Mouse (Mus musculus): ENCODE results near the gene Susd4. TPM values are rescaled to one million over a fixed set of nuclear protein-coding genes. Genes with fewer than 3 reads are reported as not detected.
A peak's percentile ranks its signal among the peaks of the same experiment; 100 is the strongest.

The Susd4 gene
- total and polyA plus RNA-seq, 2 experiments = 1.3 to 8.3 TPM

- Histone ChIP-seq H3K4me3 (ENCODE audit: insufficient read depth, low read depth, low read length) (no peak overlapping the region), H3K9ac (ENCODE audit: low read depth, low read length) (no peak overlapping the region), H3K27me3 (ENCODE audit: control insufficient read depth, insufficient read depth, low read length) (no peaks in the 10 kb centered on the region), H3K36me3 (ENCODE audit: control insufficient read depth, insufficient read depth, low read length) (no peaks in the 10 kb centered on the region), H3K27ac (replicated peaks; ENCODE audit: insufficient read depth, low read depth, low read length) (no peak overlapping the region), H3K79me2 (ENCODE audit: control insufficient read depth, insufficient read depth, low read length) (no peaks in the 10 kb centered on the region), H3K4me1 (ENCODE audit: control insufficient read depth, insufficient read depth, low read length) (peaks cover 6% of the 10 kb centered on the region; the same call in 1 of the 2 replicates)
- 97% methylated on average over 1 of the region's 1 CpGs for WGBS
- DNase-seq (ENCODE audit: extremely low read depth, low read depth, low spot score) = peak; percentile 24
- no peak for TF ChIP-seq POLR2A (IDR thresholded peaks at IDR 0.05; ENCODE audit: extremely low read depth, insufficient read depth, low read length)
- TF ChIP-seq CTCF (IDR thresholded peaks at IDR 0.05; ENCODE audit: low read depth, low read length) = no peak
Observed at GRCm38 (mm10) chr1:182758783-182759182, 4.9 kb upstream of the Susd4 start.

- Histone ChIP-seq H3K79me2 (ENCODE audit: control insufficient read depth, insufficient read depth, low read length) (no peaks in the 10 kb centered on the region), H3K4me3 (ENCODE audit: insufficient read depth, low read depth, low read length) (peak overlapping the region; percentile 67; the same call in 1 of the 2 replicates), H3K27me3 (ENCODE audit: control insufficient read depth, insufficient read depth, low read length) (no peaks in the 10 kb centered on the region), H3K36me3 (ENCODE audit: control insufficient read depth, insufficient read depth, low read length) (no peaks in the 10 kb centered on the region), H3K27ac (replicated peaks; ENCODE audit: insufficient read depth, low read depth, low read length) (no peak overlapping the region), H3K9ac (ENCODE audit: low read depth, low read length) (no peak overlapping the region; the same call in 1 of the 2 replicates), H3K4me1 (ENCODE audit: control insufficient read depth, insufficient read depth, low read length) (peaks cover 6% of the 10 kb centered on the region; the same call in 1 of the 2 replicates)
- DNase-seq (ENCODE audit: extremely low read depth, low read depth, low spot score) = no peak
- TF ChIP-seq CTCF (IDR thresholded peaks at IDR 0.05; ENCODE audit: low read depth, low read length) (no peak), POLR2A (IDR thresholded peaks at IDR 0.05; ENCODE audit: extremely low read depth, insufficient read depth, low read length) (no peak)
- 24% methylated on average over 17 of the region's 17 CpGs for WGBS
Observed at GRCm38 (mm10) chr1:182763191-182763715, 407 bp upstream of the Susd4 start.

GRCm38 (mm10) chr1:182764541-182765281 is 1.1 kb downstream of the Susd4 start:
- Histone ChIP-seq H3K79me2 (ENCODE audit: control insufficient read depth, insufficient read depth, low read length) (no peaks in the 10 kb centered on the region), H3K27me3 (ENCODE audit: control insufficient read depth, insufficient read depth, low read length) (no peaks in the 10 kb centered on the region), H3K4me3 (ENCODE audit: insufficient read depth, low read depth, low read length) (peak overlapping the region; percentile 67), H3K4me1 (ENCODE audit: control insufficient read depth, insufficient read depth, low read length) (peaks cover 3% of the 10 kb centered on the region; the same call in 1 of the 2 replicates), H3K36me3 (ENCODE audit: control insufficient read depth, insufficient read depth, low read length) (no peaks in the 10 kb centered on the region), H3K9ac (ENCODE audit: low read depth, low read length) (peak overlapping the region; percentile 64), H3K27ac (replicated peaks; ENCODE audit: insufficient read depth, low read depth, low read length) (no peak overlapping the region)
- TF ChIP-seq CTCF (IDR thresholded peaks at IDR 0.05; ENCODE audit: low read depth, low read length) (no peak), POLR2A (IDR thresholded peaks at IDR 0.05; ENCODE audit: extremely low read depth, insufficient read depth, low read length) (no peak)
- WGBS = 16% methylated on average over 27 of the region's 27 CpGs
- DNase-seq (ENCODE audit: extremely low read depth, low read depth, low spot score) = peak; percentile 14

- Histone ChIP-seq H3K36me3 (ENCODE audit: control insufficient read depth, insufficient read depth, low read length) (no peaks in the 10 kb centered on the region), H3K27me3 (ENCODE audit: control insufficient read depth, insufficient read depth, low read length) (no peaks in the 10 kb centered on the region), H3K79me2 (ENCODE audit: control insufficient read depth, insufficient read depth, low read length) (no peaks in the 10 kb centered on the region), H3K9ac (ENCODE audit: low read depth, low read length) (no peak overlapping the region), H3K4me3 (ENCODE audit: insufficient read depth, low read depth, low read length) (no peak overlapping the region), H3K27ac (replicated peaks; ENCODE audit: insufficient read depth, low read depth, low read length) (no peak overlapping the region), H3K4me1 (ENCODE audit: control insufficient read depth, insufficient read depth, low read length) (no peaks in the 10 kb centered on the region)
- 96% methylated on average over 7 of the region's 7 CpGs for WGBS
- TF ChIP-seq POLR2A (IDR thresholded peaks at IDR 0.05; ENCODE audit: extremely low read depth, insufficient read depth, low read length) (no peak), CTCF (IDR thresholded peaks at IDR 0.05; ENCODE audit: low read depth, low read length) (no peak)
- DNase-seq (ENCODE audit: extremely low read depth, low read depth, low spot score) = no peak
Observed at GRCm38 (mm10) chr1:182775576-182775975, 11.9 kb downstream of the Susd4 start.

GRCm38 (mm10) chr1:182776749-182777410 is 13.2 kb downstream of the Susd4 start:
- Histone ChIP-seq H3K4me1 (ENCODE audit: control insufficient read depth, insufficient read depth, low read length) (no peaks in the 10 kb centered on the region), H3K27me3 (ENCODE audit: control insufficient read depth, insufficient read depth, low read length) (no peaks in the 10 kb centered on the region), H3K36me3 (ENCODE audit: control insufficient read depth, insufficient read depth, low read length) (no peaks in the 10 kb centered on the region), H3K9ac (ENCODE audit: low read depth, low read length) (no peak overlapping the region), H3K79me2 (ENCODE audit: control insufficient read depth, insufficient read depth, low read length) (no peaks in the 10 kb centered on the region), H3K27ac (replicated peaks; ENCODE audit: insufficient read depth, low read depth, low read length) (no peak overlapping the region), H3K4me3 (ENCODE audit: insufficient read depth, low read depth, low read length) (no peak overlapping the region)
- no peak for DNase-seq (ENCODE audit: extremely low read depth, low read depth, low spot score)
- no peak for TF ChIP-seq CTCF (IDR thresholded peaks at IDR 0.05; ENCODE audit: low read depth, low read length)
- TF ChIP-seq POLR2A (IDR thresholded peaks at IDR 0.05; ENCODE audit: extremely low read depth, insufficient read depth, low read length) = no peak
- WGBS = 69% methylated on average over 10 of the region's 10 CpGs
